In the genomic region with DNA sequence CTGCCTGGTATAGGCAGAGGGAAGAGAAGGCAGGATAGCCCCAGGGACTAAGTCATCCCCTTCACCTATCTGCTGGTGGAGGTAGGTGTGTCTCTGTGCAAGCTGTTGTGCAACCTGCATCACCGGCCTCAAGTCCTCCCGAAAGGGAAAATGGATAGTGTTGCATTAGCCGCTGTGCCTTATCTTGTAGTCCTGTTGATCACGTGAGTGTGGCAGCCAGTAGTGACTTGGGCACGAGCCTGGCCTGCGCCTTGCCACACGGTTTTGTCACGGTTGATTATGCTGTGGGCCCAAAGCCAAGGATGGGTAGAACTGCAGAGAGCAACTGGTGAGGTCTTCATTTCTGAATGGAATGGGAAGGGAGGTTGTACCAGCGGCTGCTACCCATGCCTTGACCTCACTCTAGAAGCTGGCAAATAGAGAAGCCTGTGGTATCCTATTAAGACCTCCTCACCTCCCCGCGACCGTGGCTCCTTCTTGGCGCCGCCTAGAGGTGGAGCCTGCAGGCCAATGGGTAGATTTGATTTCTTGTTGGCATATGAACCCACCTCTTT, we compare ENCODE assay signal across 7 mouse cellular contexts. TPM values are rescaled to one million over a fixed set of nuclear protein-coding genes. Genes with fewer than 3 reads are reported as not detected.
DNase-seq lines count a peak whose midpoint lies in the region; ATAC-seq and TF ChIP-seq lines count a peak whose summit lies in the region.

No protein-coding gene starts in this region.

- H3K4me2 ChIP-seq in heart, embryonic 15.5 days, result peak overlapping the region; percentile 97

- H3K36me3 ChIP-seq in G1E (replicated peaks), result peaks cover 25% of the 10 kb centered on the region
- H3K36me3 ChIP-seq in heart, embryonic 15.5 days, result no peaks in the 10 kb centered on the region

- no peak overlapping the region for H3K27ac ChIP-seq in heart, embryonic 15.5 days

- peak overlapping the region; percentile 81 for H3K4me3 ChIP-seq in G1E (ENCODE audit: low read depth, low read length)
- peak overlapping the region; percentile 84 for H3K4me3 ChIP-seq in heart, embryonic 15.5 days

- peak; percentile 75 for ATAC-seq in G1E (ENCODE audit: extremely low read depth, insufficient number of reproducible peaks, low FRiP score, poor library complexity, severe bottlenecking)
- no peak; the same call in 1 of the 2 replicates for ATAC-seq in heart, embryonic 15.5 days (replicated peaks; ENCODE audit: insufficient number of reproducible peaks, insufficient read depth, low FRiP score, low read depth)
- peak; percentile 68 for ATAC-seq in megakaryocyte, adult 5-6 weeks (ENCODE audit: poor library complexity, severe bottlenecking)

- peaks cover 2% of the 10 kb centered on the region; the same call in 1 of the 2 replicates for H3K27me3 ChIP-seq in G1E (ENCODE audit: insufficient read depth, low read length)
- H3K27me3 ChIP-seq in heart, embryonic 15.5 days, result no peaks in the 10 kb centered on the region

- peak; percentile 76 for DNase-seq in CD4-positive, CD25-positive, alpha-beta regulatory T cell, adult 2 months (ENCODE audit: low read depth, low spot score)
- DNase-seq in G1E (ENCODE audit: low spot score), result no peak
- peak; percentile 92 for DNase-seq in cerebellum, adult 9-11 months
- DNase-seq in kidney, postnatal 25 days, result peak; percentile 70 to 79
- DNase-seq in spleen, adult 18-20 months, result peak; percentile 52 to 73

- H3K9me3 ChIP-seq in G1E (replicated peaks), result no peaks in the 10 kb centered on the region
- no peaks in the 10 kb centered on the region for H3K9me3 ChIP-seq in heart, embryonic 15.5 days (replicated peaks)

- H3K9ac ChIP-seq in heart, embryonic 15.5 days, result no peak overlapping the region; the same call in 1 of the 2 replicates

- 16% methylated on average over 14 of the region's 14 CpGs for WGBS in heart, embryonic 15.5 days

- TF ChIP-seq CTCF in G1E (IDR thresholded peaks at IDR 0.05; ENCODE audit: low read depth, low read length), result peak; percentile 25; the same call in 1 of the 2 replicates

- peaks cover 45% of the 10 kb centered on the region for H3K4me1 ChIP-seq in G1E (ENCODE audit: insufficient read depth, low read depth, low read length)
- peaks cover 22% of the 10 kb centered on the region for H3K4me1 ChIP-seq in heart, embryonic 15.5 days (replicated peaks)

RNA-seq across cellular contexts. Expression of a gene that starts 1.8 kb away (rescaled TPM):
- total RNA-seq in G1E (2014; fragmentation: Nextera tagmentation) (27.3 and 31.5 TPM in 2 replicates), G1E (2017) (11.8 and 13.4 TPM in 2 replicates)
- polyA plus RNA-seq in G1E (2012), result 197 and 236 TPM in 2 replicates
- 6.9 and 9.5 TPM in 2 replicates for polyA plus RNA-seq in heart, embryonic 15.5 days (2015; fragmentation: Nextera tagmentation; extraction: Ambion mirVana)
- total RNA-seq in megakaryocyte, adult 5-6 weeks (2015), result 5.5 and 12.0 TPM in 2 replicates
- total RNA-seq in megakaryocyte, adult 5-6 weeks (2017), result 6.4 and 8.6 TPM in 2 replicates

RNA-seq across cellular contexts. Expression of a gene that starts 36.7 kb away (rescaled TPM):
- total RNA-seq in G1E (2014; fragmentation: Nextera tagmentation) (418 and 507 TPM in 2 replicates), G1E (2017) (571 and 620 TPM in 2 replicates)
- 3.9 and 14.2 TPM in 2 replicates for polyA plus RNA-seq in G1E (2012)
- 34.5 and 34.8 TPM in 2 replicates for polyA plus RNA-seq in heart, embryonic 15.5 days (2015; fragmentation: Nextera tagmentation; extraction: Ambion mirVana)
- total RNA-seq in megakaryocyte, adult 5-6 weeks (2015), result 29.5 and 41.5 TPM in 2 replicates
- total RNA-seq in megakaryocyte, adult 5-6 weeks (2017), result 29.6 and 44.3 TPM in 2 replicates

Comparison
In these comparisons a context has a peak if more than half of its experiments do, and no peak if none do; other contexts are left out.
1. RNA of a gene that starts 36.7 kb away (total RNA-seq): 418 to 620 TPM in G1E; 29.5 to 44.3 TPM in megakaryocyte, adult 5-6 weeks; every median in the first group is over 4 times any median in the second.